Mouse (Mus musculus) gastrocnemius, adult 8-10 months (tissue): ENCODE data around the gene Ube2k. TPM values are rescaled to one million over a fixed set of nuclear protein-coding genes. Genes with fewer than 3 reads are reported as not detected.

Experiments used
- DNase-seq, 2 experiments: peaks; one replicate each; pipeline ENCODE4 v3.0.0; 2022; ENCODE audit warnings: low spot score in 2 of 2
- total RNA-seq, 4 experiments: library from RNA; stranded (reverse); gene quantifications; 2 replicates each; pipeline ENCODE4 v1.2.4; 2022

The Ube2k gene
- total RNA-seq, 4 experiments from 2014 or later: 47.2 to 60.8 (median 55.1) TPM

DNA sequence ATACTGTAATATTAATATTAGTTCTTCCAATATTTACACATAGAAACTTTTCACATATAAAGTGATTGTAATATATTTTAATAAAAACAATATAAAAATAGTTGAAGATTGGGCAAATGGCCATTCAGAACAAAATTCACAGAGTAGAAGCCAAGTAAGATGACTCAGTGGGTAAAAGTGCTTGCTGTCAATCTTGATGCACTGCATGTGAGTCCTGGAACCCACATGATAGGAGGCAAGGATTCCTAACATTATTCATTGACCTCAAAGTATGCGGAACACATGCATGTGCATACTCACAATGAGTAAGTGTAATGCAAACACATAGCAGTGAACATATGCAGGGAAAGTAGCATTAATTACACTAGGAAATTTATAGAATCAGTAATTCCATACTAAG lies 101.9 kb downstream of the Ube2k start:
- no peak for DNase-seq

Other genes starting within 250 kb of the Ube2k start
- gene Rfc1, start 201.6 kb upstream of the Ube2k start, total RNA-seq: 10 to 100 TPM; 23.6 to 32.0 (median 28.3) TPM
- gene Klb, start 188.9 kb upstream of the Ube2k start, total RNA-seq: under 1 TPM in 3 of 4 experiments, not detected in 1; 0.09 to 0.16 (median 0.10) TPM
- gene Rpl9, start 145.8 kb upstream of the Ube2k start, total RNA-seq: 100 to 1,000 TPM; 555 to 707 (median 597) TPM
- 10 to 100 TPM; 37.2 to 39.2 (median 37.9) TPM for gene Lias, start 145.7 kb upstream of the Ube2k start, total RNA-seq
- 1 to 10 TPM; 4.9 to 8.0 (median 6.1) TPM for gene Ugdh, start 101.3 kb upstream of the Ube2k start, total RNA-seq
- gene Gm43552, start 44.4 kb upstream of the Ube2k start, total RNA-seq: 1 to 10 TPM in 2 of 4 experiments, not detected in 2; 1.4 to 6.5 TPM
- 10 to 100 TPM; 29.1 to 34.4 (median 30.4) TPM for gene Smim14, start within 50 bp of the Ube2k start, total RNA-seq
- gene Pds5a, start 161.0 kb downstream of the Ube2k start, total RNA-seq: 10 to 100 TPM; 37.4 to 55.3 (median 41.5) TPM
- gene N4bp2, start 226.3 kb downstream of the Ube2k start, total RNA-seq: 1 to 10 TPM; 2.6 to 4.5 (median 3.8) TPM